Mouse (Mus musculus) midbrain, embryonic 12.5 days (tissue): Measurements from ENCODE around the gene Zc3h12d. TPM values are rescaled to one million over a fixed set of nuclear protein-coding genes. Genes with fewer than 3 reads are reported as not detected.

ENCODE experiments used
- ATAC-seq: fragments of 200-750 bp; cut with Nextera tagmentation; 2 replicates; pipeline ENCODE4 v1.8.0; 2017; ENCODE audit warnings: low read depth, moderate TSS enrichment, moderate library complexity; ENCODE audit not compliant: low FRiP score
- H3K27ac ChIP-seq: fragments of 300-500 bp; sonication (generic); replicated peaks from 2 replicates; pipeline ENCODE4 v1.5.1; 2016; ENCODE audit warnings: mild to moderate bottlenecking
- H3K27me3 ChIP-seq: fragments of 300-500 bp; sonication (generic); 2 replicates; pipeline ENCODE4 v1.6.1; 2016; ENCODE audit warnings: mild to moderate bottlenecking
- H3K36me3 ChIP-seq: fragments of 300-500 bp; sonication (generic); 2 replicates; pipeline ENCODE4 v1.6.1; 2016
- H3K4me1 ChIP-seq: fragments of 300-500 bp; sonication (generic); 2 replicates; pipeline ENCODE4 v1.6.1; 2016
- H3K4me2 ChIP-seq: fragments of 300-500 bp; sonication (generic); replicated peaks from 2 replicates; pipeline ENCODE4 v1.6.1; 2016; ENCODE audit warnings: mild to moderate bottlenecking, moderate library complexity
- H3K4me3 ChIP-seq: fragments of 300-500 bp; sonication (generic); 2 replicates; pipeline ENCODE4 v1.5.1; 2016; ENCODE audit warnings: mild to moderate bottlenecking
- H3K9ac ChIP-seq: fragments of 300-500 bp; sonication (generic); replicated peaks from 2 replicates; pipeline ENCODE4 v1.6.1; 2016; ENCODE audit warnings: mild to moderate bottlenecking, moderate library complexity
- H3K9me3 ChIP-seq: fragments of 300-500 bp; sonication (generic); 2 replicates; pipeline ENCODE4 v1.6.1; 2016; ENCODE audit warnings: mild to moderate bottlenecking
- WGBS: fragments of 180-500 bp; shearing (Covaris S2); methylation state at CpG from one replicate; pipeline ENCODE4 v1.1.7; 2016; 5-methylcytosine and 5-hydroxymethylcytosine counted together
- polyA plus RNA-seq: library from polyadenylated mRNA; unstranded; fragments of >200 nt; fragmentation: Nextera tagmentation; extraction: Ambion mirVana; gene quantifications from 2 replicates; pipeline ENCODE4 v1.2.1, GENCODE M21; 2016

Zc3h12d gene
- 0.08 and 0.09 TPM in 2 replicates for polyA plus RNA-seq

DNA sequence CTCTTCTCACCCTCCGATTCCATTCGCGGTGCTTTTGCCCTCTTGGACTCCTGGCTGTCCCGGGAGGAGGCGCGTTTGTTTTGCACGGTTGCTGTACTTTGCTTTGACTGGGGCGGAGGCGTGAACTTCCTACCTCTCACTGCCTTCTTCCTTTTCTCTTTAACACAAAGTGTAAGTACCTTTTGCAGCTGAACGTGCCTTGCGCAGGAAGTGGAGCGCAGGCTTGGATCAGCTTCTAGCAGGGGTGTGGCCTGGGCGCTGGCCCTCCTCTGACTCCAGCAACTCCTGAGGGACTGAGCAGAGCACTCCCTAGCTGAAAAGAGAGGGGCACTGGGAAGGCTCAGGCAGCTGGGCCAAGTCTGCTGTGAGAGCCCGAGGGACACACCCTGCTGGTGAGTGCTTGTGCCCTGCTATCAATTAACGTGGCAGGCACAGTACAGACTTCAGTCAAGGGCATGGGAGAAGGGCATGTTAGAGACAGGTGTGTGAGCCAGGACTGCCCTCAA lies at the start of gene Zc3h12d:
Zc3h12d (plus strand) TSS at position 300 of the 506 bp plus-strand sequence.
- H3K36me3 ChIP-seq: no peaks in the 10 kb centered on the region
- H3K9me3 ChIP-seq: no peaks in the 10 kb centered on the region
- no peak within 1 kb of the TSS for H3K27ac ChIP-seq
- peak; percentile 27; the same call in 1 of the 2 replicates for ATAC-seq
- H3K27me3 ChIP-seq: no peaks in the 10 kb centered on the region
- peaks cover 8% of the 10 kb centered on the region for H3K4me1 ChIP-seq
- 9% methylated on average over 15 of the region's 15 CpGs for WGBS
- H3K4me2 ChIP-seq: peak within 1 kb of the TSS; percentile 33
- no peak within 1 kb of the TSS for H3K4me3 ChIP-seq
- no peak within 1 kb of the TSS for H3K9ac ChIP-seq

DNA sequence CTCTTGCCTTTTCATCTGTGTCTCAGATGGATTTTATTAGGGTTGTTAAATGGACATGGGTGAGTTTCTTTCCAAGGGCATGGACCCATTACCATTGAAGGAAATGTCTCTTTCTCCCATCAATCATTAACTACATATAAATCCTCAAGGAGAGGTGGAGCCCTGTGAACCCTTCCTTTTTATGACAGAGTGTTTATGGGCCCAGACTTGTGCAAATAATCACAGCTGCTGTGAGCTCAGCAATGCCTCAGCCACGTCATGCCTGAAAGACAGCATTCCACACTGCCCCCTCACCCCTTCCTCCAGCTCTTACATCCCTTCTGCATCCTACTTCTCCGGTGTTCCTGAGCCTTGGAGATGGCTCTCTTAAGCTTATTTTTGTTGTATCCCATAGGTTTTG lies 45.0 kb upstream of the Zc3h12d start:
- no peak for ATAC-seq
- Histone ChIP-seq H3K4me1 (no peaks in the 10 kb centered on the region), H3K27ac (no peak overlapping the region), H3K9me3 (no peaks in the 10 kb centered on the region), H3K4me2 (no peak overlapping the region), H3K4me3 (no peak overlapping the region), H3K27me3 (no peaks in the 10 kb centered on the region), H3K36me3 (peaks cover 10% of the 10 kb centered on the region), H3K9ac (no peak overlapping the region)
- 64% methylated on average over 2 of the region's 2 CpGs for WGBS

DNA sequence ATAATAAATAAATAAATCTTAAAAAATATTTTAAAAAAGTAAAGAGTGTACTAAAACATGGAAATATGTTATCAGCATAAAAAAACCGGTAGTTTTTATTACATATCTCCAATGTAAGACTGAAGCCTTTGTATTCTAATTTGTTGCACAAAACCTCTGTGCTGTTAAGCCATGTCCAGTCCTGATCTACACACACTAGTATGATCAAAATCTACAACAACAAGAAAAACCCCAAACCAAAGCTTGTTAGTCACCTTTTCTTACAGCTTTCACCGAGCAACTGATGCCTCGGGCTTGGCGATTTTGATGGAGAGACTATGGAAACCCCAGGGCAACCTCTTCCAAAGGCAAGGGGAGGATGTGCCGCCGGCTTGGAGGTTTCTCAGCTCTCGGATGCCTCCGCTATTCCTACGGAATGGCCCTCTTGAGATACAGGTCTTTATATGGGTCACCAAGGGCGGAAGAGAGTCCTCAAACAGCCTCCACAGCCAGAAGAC lies 40.0 kb upstream of the Zc3h12d start:
- peak overlapping the region; percentile 86 for H3K4me2 ChIP-seq
- H3K4me3 ChIP-seq: peak overlapping the region; percentile 91
- peaks cover 9% of the 10 kb centered on the region for H3K4me1 ChIP-seq
- H3K27ac ChIP-seq: peak overlapping the region; percentile 46; the same call in 1 of the 2 replicates
- ATAC-seq: no peak; the same call in 1 of the 2 replicates
- no peaks in the 10 kb centered on the region for H3K27me3 ChIP-seq
- under 1% methylated on average over 10 of the region's 10 CpGs for WGBS
- peaks cover 25% of the 10 kb centered on the region for H3K36me3 ChIP-seq
- H3K9ac ChIP-seq: peak overlapping the region; percentile 86
- no peaks in the 10 kb centered on the region for H3K9me3 ChIP-seq

DNA sequence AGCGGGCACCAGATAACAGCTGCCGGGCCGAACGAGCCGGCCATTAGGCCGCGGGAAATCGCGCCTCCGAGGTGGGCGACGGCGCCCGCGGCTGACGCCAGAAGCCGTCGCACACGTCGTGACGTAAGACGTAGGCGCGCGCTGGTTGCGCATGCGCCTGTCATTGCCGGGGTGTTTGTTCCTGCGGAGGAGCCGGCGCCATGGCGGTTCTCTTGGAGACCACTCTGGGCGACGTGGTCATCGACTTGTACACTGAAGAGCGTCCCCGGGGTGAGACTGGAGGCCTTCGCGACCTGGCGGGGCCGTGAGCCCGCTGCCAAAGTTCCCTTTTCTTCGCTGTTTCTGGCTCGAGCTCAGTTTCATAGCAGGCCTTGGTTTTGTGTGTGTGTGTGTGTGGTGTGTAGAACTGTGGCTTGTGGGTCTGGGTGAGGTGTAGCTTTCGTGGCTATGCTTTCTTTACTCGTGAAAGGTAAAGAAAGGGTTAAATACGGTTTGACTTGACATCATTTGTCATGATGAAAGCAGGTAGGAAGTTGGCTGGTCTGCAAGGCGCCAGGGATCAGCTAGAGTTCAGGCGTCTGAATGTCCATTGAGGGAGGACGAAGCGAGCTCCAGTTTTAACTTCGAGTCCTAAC lies 39.4 kb upstream of the Zc3h12d start, which contains the start of the genes Ginm1 and Ppil4:
Ginm1 (minus strand) TSS at position 74 of the 635 bp plus-strand sequence.
Ppil4 (plus strand) TSS at position 141 of the 635 bp plus-strand sequence.
- Histone ChIP-seq H3K36me3 (peaks cover 30% of the 10 kb centered on the region), H3K9ac (peak within 1 kb of the TSS; percentile 86), H3K27ac (peak within 1 kb of the TSS; percentile 46; the same call in 1 of the 2 replicates)

DNA sequence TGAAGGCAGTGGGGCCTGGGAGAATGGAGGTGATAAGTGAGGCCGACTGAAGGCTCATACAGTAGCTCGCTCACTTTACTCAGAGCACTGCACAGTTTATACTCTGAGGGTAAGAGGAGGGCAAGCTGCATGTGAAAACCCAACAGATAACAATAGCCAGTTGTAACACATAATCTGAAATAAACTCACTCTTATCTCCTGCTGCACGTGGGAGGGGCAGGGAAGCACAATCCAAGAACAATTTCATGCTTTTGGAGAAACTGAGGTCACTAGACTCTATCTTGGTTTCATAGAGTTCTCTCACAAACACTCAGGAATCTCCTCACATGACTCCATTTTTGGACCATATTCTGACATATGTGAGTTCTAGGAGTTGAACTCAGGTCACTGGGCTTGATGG lies 31.0 kb upstream of the Zc3h12d start:
- ATAC-seq: no peak
- no peak overlapping the region for H3K27ac ChIP-seq
- no peak overlapping the region for H3K9ac ChIP-seq
- H3K4me3 ChIP-seq: no peak overlapping the region
- H3K27me3 ChIP-seq: no peaks in the 10 kb centered on the region
- H3K4me1 ChIP-seq: no peaks in the 10 kb centered on the region
- WGBS: 90% methylated on average over 3 of the region's 3 CpGs
- H3K9me3 ChIP-seq: no peaks in the 10 kb centered on the region
- no peak overlapping the region for H3K4me2 ChIP-seq
- peaks cover 84% of the 10 kb centered on the region for H3K36me3 ChIP-seq

More for the DNA sequence above, 39.4 kb upstream of the Zc3h12d start, which contains the start of the genes Ginm1 and Ppil4:
- peak within 1 kb of the TSS; percentile 91 for H3K4me3 ChIP-seq
- H3K4me1 ChIP-seq: peaks cover 9% of the 10 kb centered on the region
- H3K27me3 ChIP-seq: no peaks in the 10 kb centered on the region
- H3K9me3 ChIP-seq: no peaks in the 10 kb centered on the region
- 1% methylated on average over 52 of the region's 52 CpGs for WGBS
- peak within 1 kb of the TSS; percentile 86 for H3K4me2 ChIP-seq
- ATAC-seq: peak; percentile 95

DNA sequence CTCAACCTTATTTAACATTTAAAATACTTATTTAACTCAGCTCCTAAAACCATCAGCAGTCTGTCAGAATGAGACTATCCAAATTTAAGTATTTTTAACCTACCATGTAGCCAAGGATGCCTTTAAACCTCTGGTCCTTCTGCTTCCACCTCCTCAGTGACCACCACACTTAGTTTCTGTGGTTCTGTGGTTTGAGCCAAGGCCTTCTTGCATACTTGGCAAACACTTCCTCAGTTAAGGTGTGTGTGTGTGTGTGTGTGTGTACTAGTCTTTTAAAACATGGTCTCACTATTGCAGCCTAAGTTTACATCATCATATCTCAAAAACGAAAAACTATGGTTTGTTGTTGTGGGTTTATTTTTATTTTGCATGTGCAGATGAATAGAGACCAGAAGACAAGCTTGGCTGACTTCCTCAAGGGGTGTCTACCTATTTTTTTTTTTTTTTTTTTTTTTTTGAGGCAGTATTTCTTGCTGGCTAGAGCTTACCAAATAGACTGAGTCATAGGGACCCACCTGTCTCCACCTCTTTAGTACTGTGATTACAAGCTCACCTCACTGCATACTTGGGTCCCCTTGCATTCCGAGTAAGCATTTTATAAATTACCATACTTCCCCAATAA lies 29.6 kb upstream of the Zc3h12d start:
- WGBS: 90% methylated on average over 2 of the region's 2 CpGs

DNA sequence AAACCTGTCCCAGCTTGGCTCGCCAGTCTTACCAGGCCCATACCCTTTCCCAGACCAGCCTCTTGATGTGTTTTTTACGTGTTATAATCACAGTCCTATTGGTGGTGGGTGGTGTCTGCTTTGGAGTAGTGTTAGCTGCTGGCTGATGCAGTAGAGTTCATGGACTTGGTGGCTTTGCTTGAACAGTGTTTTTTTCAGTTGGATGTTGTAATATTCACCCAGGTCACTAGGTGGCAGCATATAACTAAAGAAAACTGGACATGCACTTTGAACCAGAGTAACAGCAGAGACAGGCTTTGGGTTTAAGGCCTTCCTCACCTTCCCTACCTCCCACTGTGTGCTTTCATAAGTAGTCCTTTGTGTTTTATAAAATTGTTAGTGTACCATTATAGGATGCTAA lies 22.3 kb upstream of the Zc3h12d start:
- ATAC-seq: no peak
- no peak overlapping the region for H3K9ac ChIP-seq
- 49% methylated on average over 2 of the region's 2 CpGs for WGBS

More for the DNA sequence above, 29.6 kb upstream of the Zc3h12d start:
- Histone ChIP-seq H3K27me3 (no peaks in the 10 kb centered on the region), H3K4me2 (no peak overlapping the region), H3K36me3 (peaks cover 76% of the 10 kb centered on the region), H3K9me3 (no peaks in the 10 kb centered on the region), H3K4me3 (no peak overlapping the region), H3K9ac (no peak overlapping the region), H3K4me1 (no peaks in the 10 kb centered on the region), H3K27ac (no peak overlapping the region)
- no peak for ATAC-seq

DNA sequence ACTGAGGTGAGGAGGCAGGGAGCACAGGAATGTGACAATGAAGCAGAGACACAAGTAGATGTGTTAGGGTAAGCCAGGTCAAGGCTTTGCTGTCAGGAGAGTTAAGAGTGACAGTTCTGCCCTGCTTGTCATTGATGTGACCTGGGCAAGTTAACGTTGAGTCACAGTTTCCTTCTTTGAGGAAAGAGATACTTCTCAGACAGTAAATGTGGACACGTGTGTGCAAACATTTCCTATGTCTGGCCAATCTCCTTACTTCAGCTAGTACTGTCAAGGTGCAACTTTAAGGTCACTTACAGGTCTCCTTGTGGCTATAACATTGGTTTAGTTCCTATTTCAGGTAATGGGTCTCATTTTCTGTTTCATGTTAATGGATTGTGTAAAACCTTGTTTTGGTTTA lies 15.8 kb upstream of the Zc3h12d start:
- no peak for ATAC-seq
- WGBS: 89% methylated on average over 2 of the region's 2 CpGs
- Histone ChIP-seq H3K27ac (no peak overlapping the region), H3K9ac (no peak overlapping the region), H3K4me1 (no peaks in the 10 kb centered on the region), H3K36me3 (peaks cover 60% of the 10 kb centered on the region), H3K27me3 (no peaks in the 10 kb centered on the region), H3K4me2 (no peak overlapping the region), H3K9me3 (no peaks in the 10 kb centered on the region), H3K4me3 (no peak overlapping the region)

More for the DNA sequence above, 22.3 kb upstream of the Zc3h12d start:
- no peaks in the 10 kb centered on the region for H3K9me3 ChIP-seq
- no peak overlapping the region for H3K27ac ChIP-seq
- no peak overlapping the region for H3K4me3 ChIP-seq
- peaks cover 66% of the 10 kb centered on the region for H3K36me3 ChIP-seq
- no peaks in the 10 kb centered on the region for H3K4me1 ChIP-seq
- H3K4me2 ChIP-seq: no peak overlapping the region
- no peaks in the 10 kb centered on the region for H3K27me3 ChIP-seq

DNA sequence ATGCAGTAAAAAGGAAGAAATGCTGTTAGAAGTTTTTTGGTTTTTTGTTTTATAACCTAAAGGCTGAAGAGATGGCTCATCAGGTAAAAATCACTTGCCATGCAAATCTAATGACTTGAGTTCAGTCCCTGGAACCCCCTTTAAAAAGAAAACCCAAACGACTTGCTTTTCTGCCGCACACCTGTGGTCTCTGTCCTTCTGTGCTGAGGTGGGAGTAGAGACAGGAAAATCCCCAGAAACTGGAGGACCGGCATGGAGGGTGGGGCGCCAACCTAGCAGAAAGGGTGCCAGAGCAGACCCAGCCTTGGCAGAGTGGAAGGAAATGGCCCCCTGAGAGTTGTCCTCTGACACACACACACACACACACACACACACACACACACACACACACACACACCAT lies 13.6 kb upstream of the Zc3h12d start:
- 94% methylated on average over 4 of the region's 4 CpGs for WGBS

DNA sequence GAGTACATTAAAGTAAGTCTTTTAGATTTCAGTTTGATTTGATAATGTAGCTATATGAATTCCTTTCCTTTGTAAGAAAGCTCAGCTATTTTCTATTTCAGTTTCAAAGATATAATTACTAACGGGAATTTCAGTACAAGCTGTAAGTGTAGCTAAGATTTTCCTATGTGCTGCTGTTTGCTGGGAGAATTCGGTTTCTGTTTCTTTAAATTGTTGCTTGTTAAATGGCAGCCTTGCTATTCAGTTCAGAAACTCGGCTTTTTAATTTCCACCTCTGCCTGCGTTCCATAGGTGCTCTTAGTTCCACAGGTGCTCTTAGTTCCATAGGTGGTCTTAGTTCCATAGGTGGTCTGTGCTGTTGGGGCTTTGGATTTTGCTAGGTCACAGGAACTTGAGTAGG lies 13.1 kb upstream of the Zc3h12d start:
- H3K4me3 ChIP-seq: no peak overlapping the region
- no peaks in the 10 kb centered on the region for H3K4me1 ChIP-seq
- WGBS: 95% methylated on average over 4 of the region's 4 CpGs
- H3K9ac ChIP-seq: no peak overlapping the region
- H3K9me3 ChIP-seq: no peaks in the 10 kb centered on the region
- H3K4me2 ChIP-seq: no peak overlapping the region
- H3K27me3 ChIP-seq: no peaks in the 10 kb centered on the region
- ATAC-seq: no peak
- no peak overlapping the region for H3K27ac ChIP-seq
- peaks cover 61% of the 10 kb centered on the region for H3K36me3 ChIP-seq

More for the DNA sequence above, 13.6 kb upstream of the Zc3h12d start:
- Histone ChIP-seq H3K36me3 (peaks cover 63% of the 10 kb centered on the region), H3K4me1 (no peaks in the 10 kb centered on the region), H3K27ac (no peak overlapping the region), H3K27me3 (no peaks in the 10 kb centered on the region), H3K4me3 (no peak overlapping the region), H3K9ac (no peak overlapping the region), H3K9me3 (no peaks in the 10 kb centered on the region), H3K4me2 (no peak overlapping the region)
- ATAC-seq: no peak

DNA sequence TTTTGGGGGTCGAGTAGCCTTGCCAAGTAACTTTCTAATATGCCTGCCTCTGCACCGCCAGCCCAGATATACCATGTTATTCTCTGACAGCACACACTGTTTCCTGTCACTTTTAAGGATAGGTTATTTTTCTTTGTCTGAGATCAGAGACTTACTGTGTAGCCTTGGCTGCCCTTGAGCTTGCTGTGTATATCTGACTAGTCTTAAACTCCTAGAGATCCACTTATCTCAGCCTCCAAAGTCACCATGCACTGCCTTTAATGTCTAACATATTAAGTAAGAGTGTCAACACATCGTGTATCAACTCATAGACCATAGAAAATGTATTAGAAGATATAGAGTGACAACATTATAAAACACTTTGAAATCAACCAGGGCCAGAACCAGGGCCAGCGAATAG lies 12.7 kb upstream of the Zc3h12d start:
- 96% methylated on average over 4 of the region's 4 CpGs for WGBS
- Histone ChIP-seq H3K4me3 (no peak overlapping the region), H3K36me3 (peaks cover 56% of the 10 kb centered on the region)

DNA sequence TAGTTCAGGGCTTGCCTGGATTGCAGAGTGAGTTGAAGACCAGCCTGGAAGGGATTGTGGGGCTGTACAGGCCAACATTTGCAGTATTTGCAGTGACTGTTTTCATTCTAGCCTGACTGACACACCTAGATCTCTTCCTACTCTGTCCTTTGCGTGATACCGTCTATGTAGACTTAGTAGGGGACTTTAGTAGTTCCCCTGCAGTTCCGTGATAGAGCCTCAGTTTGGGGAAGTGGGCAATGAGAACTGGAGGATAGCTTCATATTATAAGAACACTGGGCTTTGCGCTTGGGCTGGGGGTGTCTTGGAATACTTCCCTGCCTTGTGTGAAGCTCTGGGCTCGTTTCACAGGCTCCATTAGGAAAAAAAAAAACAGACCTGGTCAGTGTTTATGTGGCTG lies 12.1 kb upstream of the Zc3h12d start:
- 93% methylated on average over 5 of the region's 5 CpGs for WGBS
- Histone ChIP-seq H3K9me3 (no peaks in the 10 kb centered on the region), H3K27me3 (no peaks in the 10 kb centered on the region), H3K27ac (no peak overlapping the region), H3K4me2 (no peak overlapping the region), H3K9ac (no peak overlapping the region), H3K4me1 (no peaks in the 10 kb centered on the region), H3K36me3 (peaks cover 54% of the 10 kb centered on the region), H3K4me3 (no peak overlapping the region)
- ATAC-seq: no peak

More for the DNA sequence above, 12.7 kb upstream of the Zc3h12d start:
- Histone ChIP-seq H3K9ac (no peak overlapping the region), H3K9me3 (no peaks in the 10 kb centered on the region), H3K27ac (no peak overlapping the region), H3K27me3 (no peaks in the 10 kb centered on the region), H3K4me2 (no peak overlapping the region), H3K4me1 (no peaks in the 10 kb centered on the region)
- no peak for ATAC-seq
